Mouse (Mus musculus) liver, embryonic 14.5 days (tissue): ENCODE data around the gene Tmem221. TPM values are rescaled to one million over a fixed set of nuclear protein-coding genes. Genes with fewer than 3 reads are reported as not detected.
A peak's percentile ranks its signal among the peaks of the same experiment; 100 is the strongest.

Experiments used
- ATAC-seq: fragments of 200-750 bp; cut with Nextera tagmentation; 2 replicates; pipeline ENCODE4 v1.8.0; 2017; ENCODE audit warnings: moderate number of reproducible peaks, mild to moderate bottlenecking, moderate library complexity; ENCODE audit not compliant: insufficient read depth
- DNase-seq, 3 experiments: peaks; one replicate each; pipeline ENCODE4 v3.0.0-alpha.2; 2012 to 2013; ENCODE audit warnings: low read depth in 3 of 3, low spot score in 3 of 3
- H3K27ac ChIP-seq: fragments of 300-500 bp; sonication (generic); 2 replicates; pipeline ENCODE4 v1.5.1; 2014; ENCODE audit warnings: moderate library complexity, mild to moderate bottlenecking, control low read depth, inconsistent platforms
- H3K27me3 ChIP-seq: fragments of 300-500 bp; sonication (generic); 2 replicates; pipeline ENCODE4 v1.6.1; 2014; ENCODE audit warnings: mild to moderate bottlenecking, low read length, moderate library complexity; ENCODE audit not compliant: control insufficient read depth, insufficient read depth
- H3K36me3 ChIP-seq: fragments of 300-500 bp; sonication (generic); replicated peaks from 2 replicates; pipeline ENCODE4 v1.6.1; 2014; ENCODE audit warnings: low read depth; ENCODE audit not compliant: control insufficient read depth, insufficient read depth
- H3K4me1 ChIP-seq, 2 experiments: fragments of 200-500 bp in 1 of 2; fragments of 300-500 bp in 1 of 2; sonication (generic) in 1 of 2; replicated peaks; 2 replicates each; pipeline ENCODE4 v1.6.1; 2012 to 2014; ENCODE audit warnings: antibody characterized with exemption in 1 of 2, inconsistent platforms in 1 of 2, low read length in 1 of 2; ENCODE audit not compliant: control insufficient read depth in 2 of 2, insufficient read depth in 2 of 2
- H3K4me2 ChIP-seq: fragments of 300-500 bp; sonication (generic); 2 replicates; pipeline ENCODE4 v1.6.1; 2014; ENCODE audit warnings: low read depth, mild to moderate bottlenecking, control low read depth, moderate library complexity
- H3K4me3 ChIP-seq, 2 experiments: fragments of 200-500 bp in 1 of 2; fragments of 300-500 bp in 1 of 2; sonication (generic) in 1 of 2; 2 replicates each; pipeline ENCODE4 v1.5.1; 2012 to 2014; ENCODE audit warnings: low read depth in 2 of 2, low read length in 2 of 2, mild to moderate bottlenecking in 2 of 2, control low read depth in 1 of 2, inconsistent platforms in 1 of 2, moderate library complexity in 1 of 2; ENCODE audit not compliant: insufficient read depth in 1 of 2
- H3K9ac ChIP-seq: fragments of 300-500 bp; sonication (generic); replicated peaks from 2 replicates; pipeline ENCODE4 v1.6.1; 2014; ENCODE audit warnings: mild to moderate bottlenecking, control low read depth, moderate library complexity
- H3K9me3 ChIP-seq: fragments of 300-500 bp; sonication (generic); 2 replicates; pipeline ENCODE4 v1.6.1; 2016; ENCODE audit warnings: low read length, mixed read lengths; ENCODE audit not compliant: control insufficient read depth
- CTCF ChIP-seq: IDR thresholded peaks from 2 replicates; pipeline ENCODE4 v1.5.1; 2016; ENCODE audit warnings: antibody characterized with exemption, low read depth, control low read depth
- EP300 ChIP-seq: IDR thresholded peaks from 2 replicates; pipeline ENCODE4 v1.6.1; 2016; ENCODE audit warnings: antibody characterized with exemption, low read depth
- WGBS: fragments of 180-500 bp; shearing (Covaris S2); extraction: QIAGEN DNeasy Blood & Tissue Kit; methylation state at CpG from one replicate; pipeline ENCODE4 v1.1.7; 2014; ENCODE audit not compliant: insufficient replicate concordance; 5-methylcytosine and 5-hydroxymethylcytosine counted together
- polyA plus RNA-seq, 2 experiments: library from polyadenylated mRNA; depleted of rRNA in 1 of 2; stranded (reverse) in 1 of 2; unstranded in 1 of 2; fragments of >200 nt; fragmentation: Nextera tagmentation in 1 of 2; extraction: Ambion mirVana in 1 of 2; gene quantifications; 2 replicates each; pipeline versions ENCODE4 v1.2.1 to v1.2.3; 2012 to 2014

Gene Tmem221
- polyA plus RNA-seq, 2 experiments = 0.25 to 0.39 TPM

- H3K4me3 ChIP-seq = no peak overlapping the region
- no peaks in the 10 kb centered on the region for H3K9me3 ChIP-seq
- DNase-seq = no peak
- no peak overlapping the region for H3K9ac ChIP-seq
- H3K36me3 ChIP-seq = no peaks in the 10 kb centered on the region; the same call in 1 of the 2 replicates
- no peaks in the 10 kb centered on the region for H3K27me3 ChIP-seq
- ATAC-seq = no peak
- 81% methylated on average over 11 of the region's 11 CpGs for WGBS
- no peak overlapping the region for H3K4me2 ChIP-seq
- TF ChIP-seq CTCF (no peak), EP300 (no peak)
- peaks cover 3 to 6% of the 10 kb centered on the region in 2 experiments; a peak in 1 of 4 replicates for H3K4me1 ChIP-seq
- H3K27ac ChIP-seq = no peak overlapping the region
Measured at GRCm38 (mm10) chr8:71545053-71545452, 13.6 kb downstream of the Tmem221 start.

GRCm38 (mm10) chr8:71543755-71544154, 14.9 kb downstream of the Tmem221 start:
- H3K4me3 ChIP-seq = peak overlapping the region in 1 of 2 experiments; percentile 73; a peak in 1 of 4 replicates
- peaks cover 3 to 6% of the 10 kb centered on the region in 2 experiments; a peak in 1 of 4 replicates for H3K4me1 ChIP-seq
- 76% methylated on average over 9 of the region's 9 CpGs for WGBS
- H3K36me3 ChIP-seq = no peaks in the 10 kb centered on the region; the same call in 1 of the 2 replicates
- no peak for TF ChIP-seq CTCF
- H3K9ac ChIP-seq = no peak overlapping the region; the same call in 1 of the 2 replicates
- no peak overlapping the region for H3K27ac ChIP-seq
- DNase-seq = no peak
- no peaks in the 10 kb centered on the region for H3K9me3 ChIP-seq
- no peak for ATAC-seq
- H3K4me2 ChIP-seq = peak overlapping the region; percentile 83
- no peaks in the 10 kb centered on the region for H3K27me3 ChIP-seq

GRCm38 (mm10) chr8:71542632-71543343, 15.9 kb downstream of the Tmem221 start, which contains the start of gene Mvb12a:
Mvb12a (plus strand) TSS chr8:71542922.
- ATAC-seq (peak; percentile 93), DNase-seq (peak; percentile 94 to 96 (median 96))
- Histone ChIP-seq H3K27ac (no peak within 1 kb of the TSS), H3K27me3 (no peaks in the 10 kb centered on the region), H3K4me1 (peaks cover 8 to 9% of the 10 kb centered on the region in 2 experiments), H3K4me3 (peak within 1 kb of the TSS; percentile 63 to 73), H3K9me3 (no peaks in the 10 kb centered on the region), H3K9ac (peak within 1 kb of the TSS; percentile 56), H3K4me2 (peak within 1 kb of the TSS; percentile 83), H3K36me3 (no peaks in the 10 kb centered on the region; the same call in 1 of the 2 replicates)
- WGBS = under 1% methylated on average over 55 of the region's 55 CpGs
- no peak for TF ChIP-seq CTCF
- TF ChIP-seq EP300 = 0 out of 2 replicates have a peak, but pooled peaks have one; percentile 20

- Histone ChIP-seq H3K4me1 (peaks cover 8% of the 10 kb centered on the region in 2 experiments), H3K4me3 (peak within 1 kb of the TSS; percentile 69 to 79), H3K4me2 (peak within 1 kb of the TSS; percentile 65), H3K27me3 (no peaks in the 10 kb centered on the region), H3K9me3 (no peaks in the 10 kb centered on the region), H3K27ac (peak within 1 kb of the TSS; percentile 55), H3K9ac (peak within 1 kb of the TSS; percentile 78), H3K36me3 (no peaks in the 10 kb centered on the region)
- WGBS = 2% methylated on average over 37 of the region's 37 CpGs
- TF ChIP-seq EP300 (no peak), CTCF (peak; percentile 35)
- peak; percentile 88 to 92 (median 88) for DNase-seq
- peak; percentile 88 for ATAC-seq
Measured at GRCm38 (mm10) chr8:71537028-71537867, 21.4 kb downstream of the Tmem221 start, which contains the start of gene Bst2. Bst2 (minus strand) TSS chr8:71537456.
